Mouse (Mus musculus) heart, embryonic 16.5 days (tissue): ENCODE data around the gene Spats2. TPM values are rescaled to one million over a fixed set of nuclear protein-coding genes. Genes with fewer than 3 reads are reported as not detected.

ENCODE experiments used
- ATAC-seq: fragments of 200-750 bp; cut with Nextera tagmentation; replicated peaks from 2 replicates; pipeline ENCODE4 v1.8.0; 2017; ENCODE audit warnings: moderate number of reproducible peaks; ENCODE audit not compliant: insufficient read depth, low FRiP score; ENCODE audit errors: extremely low read depth
- H3K27ac ChIP-seq: fragments of 300-500 bp; sonication (generic); 2 replicates; pipeline ENCODE4 v1.5.1; 2014; ENCODE audit warnings: mild to moderate bottlenecking, low read length, control low read depth, moderate library complexity
- H3K27me3 ChIP-seq: fragments of 300-500 bp; sonication (generic); 2 replicates; pipeline ENCODE4 v1.6.1; 2014; ENCODE audit warnings: low read length, mixed read lengths; ENCODE audit not compliant: control insufficient read depth, insufficient read depth
- H3K36me3 ChIP-seq: fragments of 300-500 bp; sonication (generic); 2 replicates; pipeline ENCODE4 v1.6.1; 2014; ENCODE audit not compliant: control insufficient read depth, insufficient read depth
- H3K4me1 ChIP-seq: fragments of 300-500 bp; sonication (generic); 2 replicates; pipeline ENCODE4 v1.6.1; 2014; ENCODE audit warnings: low read length, mixed read lengths; ENCODE audit not compliant: control insufficient read depth, insufficient read depth
- H3K4me2 ChIP-seq: fragments of 300-500 bp; sonication (generic); 2 replicates; pipeline ENCODE4 v1.6.1; 2014; ENCODE audit warnings: low read depth, mild to moderate bottlenecking, control low read depth, low read length
- H3K4me3 ChIP-seq: fragments of 300-500 bp; sonication (generic); 2 replicates; pipeline ENCODE4 v1.5.1; 2014; ENCODE audit warnings: mild to moderate bottlenecking, control low read depth, low read length
- H3K9ac ChIP-seq: fragments of 300-500 bp; sonication (generic); 2 replicates; pipeline ENCODE4 v1.6.1; 2014; ENCODE audit warnings: low read length, control low read depth
- H3K9me3 ChIP-seq: fragments of 300-500 bp; sonication (generic); replicated peaks from 2 replicates; pipeline ENCODE4 v1.6.1; 2016; ENCODE audit warnings: low read length; ENCODE audit not compliant: control insufficient read depth
- WGBS: fragments of 180-500 bp; shearing (Covaris S2); extraction: QIAGEN DNeasy Blood & Tissue Kit; methylation state at CpG from one replicate; pipeline ENCODE4 v1.1.7; 2014; 5-methylcytosine and 5-hydroxymethylcytosine counted together
- polyA plus RNA-seq: library from polyadenylated mRNA; unstranded; fragments of >200 nt; fragmentation: Nextera tagmentation; extraction: Ambion mirVana; gene quantifications from 2 replicates; pipeline ENCODE4 v1.2.1, GENCODE M21; 2015

Spats2 gene
- polyA plus RNA-seq, 1 experiment from 2014 or later, result 25.5 TPM

- WGBS, result under 1% methylated on average over 99 of the region's 115 CpGs
- peaks cover 22% of the 10 kb centered on the region for H3K4me1 ChIP-seq
- no peaks in the 10 kb centered on the region for H3K27me3 ChIP-seq
- H3K27ac ChIP-seq, result peak overlapping the region; percentile 95
- H3K4me3 ChIP-seq, result peak overlapping the region; percentile 90
- H3K36me3 ChIP-seq, result no peaks in the 10 kb centered on the region
- peak overlapping the region; percentile 80 for H3K4me2 ChIP-seq
- ATAC-seq, result peak; percentile 88
- H3K9me3 ChIP-seq, result no peaks in the 10 kb centered on the region
- H3K9ac ChIP-seq, result peak overlapping the region; percentile 95
Observed at GRCm38 (mm10) chr15:99126081-99126815, 532 bp downstream of the Spats2 start.

GRCm38 (mm10) chr15:99126816-99127365, 1.2 kb downstream of the Spats2 start:
- H3K27me3 ChIP-seq, result no peaks in the 10 kb centered on the region
- H3K9me3 ChIP-seq, result no peaks in the 10 kb centered on the region
- H3K9ac ChIP-seq, result peak overlapping the region; percentile 95
- WGBS, result under 1% methylated on average over 29 of the region's 35 CpGs
- peak overlapping the region; percentile 80 for H3K4me2 ChIP-seq
- H3K4me3 ChIP-seq, result peak overlapping the region; percentile 90
- ATAC-seq, result no peak
- peaks cover 22% of the 10 kb centered on the region for H3K4me1 ChIP-seq
- H3K27ac ChIP-seq, result peak overlapping the region; percentile 95
- no peaks in the 10 kb centered on the region for H3K36me3 ChIP-seq

GRCm38 (mm10) chr15:99127851-99128522, 2.3 kb downstream of the Spats2 start:
- no peak overlapping the region for H3K27ac ChIP-seq
- H3K4me2 ChIP-seq, result peak overlapping the region; percentile 80
- no peaks in the 10 kb centered on the region for H3K9me3 ChIP-seq

GRCm38 (mm10) chr15:99129441-99129840, 3.7 kb downstream of the Spats2 start:
- peaks cover 22% of the 10 kb centered on the region for H3K4me1 ChIP-seq
- H3K36me3 ChIP-seq, result no peaks in the 10 kb centered on the region
- ATAC-seq, result no peak
- H3K27me3 ChIP-seq, result no peaks in the 10 kb centered on the region
- no peak overlapping the region for H3K4me3 ChIP-seq
- H3K9ac ChIP-seq, result 0 out of 2 replicates have a peak overlapping the region, but pooled peaks have one; percentile 17
- H3K27ac ChIP-seq, result peak overlapping the region; percentile 47
- WGBS, result 70% methylated on average over 11 of the region's 11 CpGs
- no peaks in the 10 kb centered on the region for H3K9me3 ChIP-seq
- no peak overlapping the region; the same call in 1 of the 2 replicates for H3K4me2 ChIP-seq

More at GRCm38 (mm10) chr15:99127851-99128522, 2.3 kb downstream of the Spats2 start:
- 65% methylated on average over 6 of the region's 6 CpGs for WGBS
- H3K4me3 ChIP-seq, result peak overlapping the region; percentile 90
- peaks cover 22% of the 10 kb centered on the region for H3K4me1 ChIP-seq
- no peaks in the 10 kb centered on the region for H3K36me3 ChIP-seq
- peak overlapping the region; percentile 42 for H3K9ac ChIP-seq
- no peak for ATAC-seq
- H3K27me3 ChIP-seq, result no peaks in the 10 kb centered on the region

GRCm38 (mm10) chr15:99129956-99130910, 4.5 kb downstream of the Spats2 start:
- H3K4me1 ChIP-seq, result peaks cover 22% of the 10 kb centered on the region
- H3K27me3 ChIP-seq, result no peaks in the 10 kb centered on the region
- H3K9ac ChIP-seq, result 0 out of 2 replicates have a peak overlapping the region, but pooled peaks have one; percentile 17
- 50% methylated on average over 22 of the region's 22 CpGs for WGBS
- ATAC-seq, result no peak
- H3K4me3 ChIP-seq, result no peak overlapping the region
- H3K4me2 ChIP-seq, result peak overlapping the region; percentile 4; the same call in 1 of the 2 replicates
- peak overlapping the region; percentile 47 for H3K27ac ChIP-seq
- no peaks in the 10 kb centered on the region for H3K9me3 ChIP-seq
- H3K36me3 ChIP-seq, result no peaks in the 10 kb centered on the region

- Histone ChIP-seq H3K27me3 (no peaks in the 10 kb centered on the region), H3K4me3 (no peak overlapping the region), H3K27ac (no peak overlapping the region), H3K4me2 (no peak overlapping the region), H3K36me3 (peaks cover 6% of the 10 kb centered on the region), H3K9me3 (peaks cover 5% of the 10 kb centered on the region), H3K4me1 (peaks cover 4% of the 10 kb centered on the region; the same call in 1 of the 2 replicates), H3K9ac (no peak overlapping the region)
- no peak for ATAC-seq
- WGBS, result 55% methylated on average over 5 of the region's 5 CpGs
Observed at GRCm38 (mm10) chr15:99138389-99138788, 12.7 kb downstream of the Spats2 start.

GRCm38 (mm10) chr15:99139669-99140068, 14.0 kb downstream of the Spats2 start:
- H3K27ac ChIP-seq, result no peak overlapping the region
- no peak for ATAC-seq
- peaks cover 6% of the 10 kb centered on the region for H3K36me3 ChIP-seq
- no peak overlapping the region for H3K9ac ChIP-seq
- WGBS, result 74% methylated on average over 6 of the region's 6 CpGs
- H3K4me2 ChIP-seq, result no peak overlapping the region
- no peaks in the 10 kb centered on the region for H3K27me3 ChIP-seq
- no peak overlapping the region for H3K4me3 ChIP-seq
- peaks cover 4% of the 10 kb centered on the region; the same call in 1 of the 2 replicates for H3K4me1 ChIP-seq
- H3K9me3 ChIP-seq, result peaks cover 5% of the 10 kb centered on the region

- no peak overlapping the region for H3K27ac ChIP-seq
- no peak overlapping the region for H3K9ac ChIP-seq
- H3K27me3 ChIP-seq, result no peaks in the 10 kb centered on the region
- ATAC-seq, result no peak
- H3K36me3 ChIP-seq, result peaks cover 15% of the 10 kb centered on the region
- no peak overlapping the region for H3K4me2 ChIP-seq
- no peaks in the 10 kb centered on the region for H3K9me3 ChIP-seq
- 88% methylated on average over 7 of the region's 7 CpGs for WGBS
- H3K4me3 ChIP-seq, result no peak overlapping the region
- H3K4me1 ChIP-seq, result no peaks in the 10 kb centered on the region; the same call in 1 of the 2 replicates
Observed at GRCm38 (mm10) chr15:99150516-99150915, 24.8 kb downstream of the Spats2 start.
